Comparison of ENCODE assay signal across 8 mouse cellular contexts in the genomic region with DNA sequence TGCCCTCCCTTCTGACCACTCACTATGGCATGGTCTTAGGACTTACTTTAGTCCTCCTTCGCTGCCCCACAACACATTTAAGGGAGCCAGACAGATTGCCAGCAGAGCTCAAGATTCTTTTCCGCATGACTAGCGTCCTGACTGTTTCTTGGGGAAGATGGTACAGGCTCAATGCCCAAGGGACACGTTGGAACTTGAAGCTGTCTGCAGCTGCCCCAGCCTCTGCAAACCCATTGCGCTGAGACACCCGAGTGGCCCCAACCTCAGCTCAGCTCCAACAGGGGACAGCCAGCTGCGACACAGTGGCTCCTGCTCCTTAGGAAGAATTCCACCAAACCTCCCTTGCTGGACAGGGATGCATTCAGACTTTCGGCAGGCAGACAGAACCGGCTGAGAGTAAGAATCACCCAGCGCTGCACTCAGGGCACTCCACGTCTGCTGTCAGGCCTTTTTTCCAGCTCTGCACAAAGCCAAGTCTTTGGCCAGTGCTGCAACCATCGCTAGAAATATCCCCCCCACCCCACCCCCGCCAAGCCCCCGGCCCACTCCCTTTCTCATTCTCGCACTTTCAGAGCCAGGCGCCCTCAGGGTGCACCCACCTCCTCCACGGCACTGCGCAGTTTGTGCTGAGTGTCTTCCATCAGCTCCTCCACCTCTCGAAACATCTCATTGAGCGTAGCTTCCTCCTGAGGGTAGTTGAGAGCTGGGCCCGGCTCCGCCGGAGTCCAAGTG. TPM values are rescaled to one million over a fixed set of nuclear protein-coding genes. Genes with fewer than 3 reads are reported as not detected.
DNase-seq lines count a peak whose midpoint lies in the region; ATAC-seq and TF ChIP-seq lines count a peak whose summit lies in the region.

No protein-coding gene starts in this region.

- WGBS in kidney, postnatal 0 days, result 10% methylated on average over 23 of the region's 23 CpGs
- WGBS in midbrain, postnatal 0 days, result 17% methylated on average over 22 of the region's 23 CpGs

- no peak for TF ChIP-seq CTCF in embryonic fibroblast, embryonic 13.5 days (IDR thresholded peaks at IDR 0.05; ENCODE audit: borderline replicate concordance, insufficient read depth, low read length)
- no peak for TF ChIP-seq CTCF in kidney, postnatal 0 days (IDR thresholded peaks at IDR 0.05; ENCODE audit: low read depth)
- no peak for TF ChIP-seq CTCF in midbrain, postnatal 0 days (IDR thresholded peaks at IDR 0.05)

- H3K4me3 ChIP-seq in embryonic fibroblast, embryonic 13.5 days (ENCODE audit: insufficient read depth, low read length), result peak overlapping the region; percentile 66
- peak overlapping the region; percentile 48 for H3K4me3 ChIP-seq in kidney, postnatal 0 days (replicated peaks; ENCODE audit: low read depth, low read length)
- H3K4me3 ChIP-seq in midbrain, postnatal 0 days (ENCODE audit: low read depth, low read length), result peak overlapping the region; percentile 39

- DNase-seq in right cerebral cortex, postnatal 25 days, result peak; percentile 31
- DNase-seq in right cerebral cortex, postnatal 36 days (ENCODE audit: low spot score in 2 of 2), result no peak
- peak; percentile 39 for DNase-seq in kidney, postnatal 0 days (ENCODE audit: low spot score)
- DNase-seq in midbrain, postnatal 0 days (ENCODE audit: low spot score), result peak; percentile 55
- DNase-seq in frontal cortex, postnatal 25 days (ENCODE audit: low spot score in 2 of 2), result no peak
- DNase-seq in ovary, postnatal 14 days (ENCODE audit: low spot score), result no peak

- ATAC-seq in kidney, postnatal 0 days (replicated peaks; ENCODE audit: low FRiP score, low read depth), result peak; percentile 22
- peak; percentile 28; the same call in 1 of the 2 replicates for ATAC-seq in midbrain, postnatal 0 days (ENCODE audit: low FRiP score)
- no peak for ATAC-seq in granulocyte monocyte progenitor cell, adult 5-6 weeks (replicated peaks; ENCODE audit: poor library complexity, severe bottlenecking)

- peak overlapping the region; percentile 66 for H3K4me2 ChIP-seq in kidney, postnatal 0 days (ENCODE audit: low read length)
- peak overlapping the region; percentile 56 for H3K4me2 ChIP-seq in midbrain, postnatal 0 days (ENCODE audit: low read depth, low read length, poor library complexity, severe bottlenecking)

- peak overlapping the region; percentile 58 for H3K9ac ChIP-seq in kidney, postnatal 0 days (ENCODE audit: low read depth, low read length)
- H3K9ac ChIP-seq in midbrain, postnatal 0 days (replicated peaks; ENCODE audit: low read length, poor library complexity, severe bottlenecking), result peak overlapping the region; percentile 57

- peak overlapping the region; percentile 47 for H3K27ac ChIP-seq in embryonic fibroblast, embryonic 13.5 days (ENCODE audit: insufficient read depth, low read length)
- H3K27ac ChIP-seq in kidney, postnatal 0 days, result peak overlapping the region; percentile 60; the same call in 1 of the 2 replicates
- H3K27ac ChIP-seq in midbrain, postnatal 0 days (ENCODE audit: low read depth, low read length), result no peak overlapping the region

- no peaks in the 10 kb centered on the region for H3K9me3 ChIP-seq in kidney, postnatal 0 days (replicated peaks; ENCODE audit: low read length)
- H3K9me3 ChIP-seq in midbrain, postnatal 0 days (ENCODE audit: low read length), result no peaks in the 10 kb centered on the region

- TF ChIP-seq POLR2A in embryonic fibroblast, embryonic 13.5 days (IDR thresholded peaks at IDR 0.05; ENCODE audit: low read depth, low read length), result no peak

- H3K36me3 ChIP-seq in kidney, postnatal 0 days (ENCODE audit: insufficient read depth, low read length), result no peaks in the 10 kb centered on the region
- no peaks in the 10 kb centered on the region for H3K36me3 ChIP-seq in midbrain, postnatal 0 days (ENCODE audit: insufficient read depth, low read length)

- H3K4me1 ChIP-seq in embryonic fibroblast, embryonic 13.5 days (ENCODE audit: control insufficient read depth, insufficient read depth, low read length), result peaks cover 17% of the 10 kb centered on the region
- peaks cover 13% of the 10 kb centered on the region for H3K4me1 ChIP-seq in kidney, postnatal 0 days (replicated peaks; ENCODE audit: insufficient read depth, low read length)
- H3K4me1 ChIP-seq in midbrain, postnatal 0 days (ENCODE audit: insufficient read depth, low read length), result peaks cover 12% of the 10 kb centered on the region

- no peaks in the 10 kb centered on the region for H3K27me3 ChIP-seq in kidney, postnatal 0 days (ENCODE audit: insufficient read depth, low read length)
- H3K27me3 ChIP-seq in midbrain, postnatal 0 days (ENCODE audit: insufficient read depth, low read length), result no peaks in the 10 kb centered on the region; the same call in 1 of the 2 replicates

RNA-seq across cellular contexts. Expression of a gene that starts 1.1 kb away (rescaled TPM):
- polyA plus RNA-seq in embryonic fibroblast, embryonic 13.5 days (2011; ENCODE audit: insufficient read length, low read depth, missing spikeins), result 130 and 148 TPM in 2 replicates
- 23.8 and 26.5 TPM in 2 replicates for polyA plus RNA-seq in kidney, postnatal 0 days (2015; fragmentation: Nextera tagmentation; extraction: Ambion mirVana)
- total RNA-seq in midbrain, postnatal 0 days (2014; rRNA removed), result 30.9 and 31.8 TPM in 2 replicates
- polyA plus RNA-seq in midbrain, postnatal 0 days (2015; fragmentation: Nextera tagmentation; extraction: Ambion mirVana), result 36.7 and 38.8 TPM in 2 replicates
- total RNA-seq in granulocyte monocyte progenitor cell, adult 5-6 weeks (2014; fragmentation: Nextera tagmentation), result not detected in 2 replicates
- total RNA-seq in granulocyte monocyte progenitor cell, adult 5-6 weeks (2017), result not detected in 2 replicates

Comparison
In these comparisons a context has a peak if more than half of its experiments do, and no peak if none do; other contexts are left out.
1. DNase-seq: peak in right cerebral cortex, postnatal 25 days (single experiment), kidney, postnatal 0 days (single experiment) and midbrain, postnatal 0 days (single experiment); none in right cerebral cortex, postnatal 36 days (0 of 2), frontal cortex, postnatal 25 days (0 of 2) and ovary, postnatal 14 days (single experiment).
2. Peak in every context shown above with its lines, with median percentiles within 50 percentile points of each other: H3K4me3 ChIP-seq.